Mouse (Mus musculus): ENCODE data around the gene Araf. TPM values are rescaled to one million over a fixed set of nuclear protein-coding genes. Genes with fewer than 3 reads are reported as not detected.

Araf gene
- polyA plus RNA-seq, 1 experiment from 2014 or later: 103 TPM

DNA sequence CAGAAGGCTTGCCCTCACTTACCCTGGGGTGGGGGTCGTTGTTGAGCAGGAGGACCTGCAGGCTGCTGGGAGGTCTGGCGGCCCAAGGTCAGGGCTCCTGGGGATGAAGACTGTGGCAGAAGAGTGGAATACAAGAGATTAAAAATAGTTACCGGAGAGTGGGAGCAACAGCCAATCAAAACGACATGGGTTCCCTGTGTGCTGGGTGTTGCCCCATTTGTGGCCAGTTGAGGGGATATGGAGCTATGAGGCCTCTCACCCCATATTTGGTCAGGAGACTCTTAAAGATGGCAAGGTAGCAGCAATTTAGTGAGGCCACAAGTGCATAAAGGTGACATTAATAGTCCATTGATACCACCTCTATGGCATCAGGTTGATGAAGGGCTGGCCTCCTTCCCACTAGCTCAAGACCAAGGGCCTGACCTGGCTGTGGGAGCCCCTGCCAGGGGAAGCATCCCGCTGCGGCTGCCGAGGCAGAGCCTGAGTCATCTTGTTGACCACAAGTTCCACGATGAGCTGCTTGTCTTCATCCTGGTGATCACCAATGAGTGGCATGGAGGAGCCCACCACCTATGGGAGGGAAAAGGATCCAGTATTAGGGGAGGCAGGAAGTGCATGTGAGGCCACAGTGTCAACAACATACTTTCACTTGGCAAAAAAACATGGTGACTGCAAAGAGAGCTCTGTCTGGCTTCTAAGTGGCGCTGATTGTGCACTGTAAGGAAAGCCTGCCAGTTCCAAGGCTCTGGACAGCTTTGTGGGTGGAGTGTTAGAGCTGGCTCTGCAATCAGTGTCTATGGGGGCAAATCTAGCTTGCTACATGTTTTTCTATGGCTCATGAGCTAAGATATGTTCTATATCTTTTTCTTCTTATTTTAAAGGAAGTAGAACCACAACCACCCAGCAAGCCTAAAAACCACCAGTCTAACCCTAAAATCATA lies 65.8 kb downstream of the Araf start:
- no peak overlapping the region for H3K4me3 ChIP-seq (ENCODE audit: low read length)
- WGBS: 90% methylated on average over 9 of the region's 9 CpGs
- no peak overlapping the region for H3K4me2 ChIP-seq (replicated peaks; ENCODE audit: low read depth, low read length)
- no peaks in the 10 kb centered on the region; the same call in 1 of the 2 replicates for H3K36me3 ChIP-seq (ENCODE audit: control insufficient read depth, insufficient read depth, low read length)
- no peak for ATAC-seq (ENCODE audit: low FRiP score, low TSS enrichment)
- 0 out of 2 replicates have a peak, but pooled peaks cover 7% of the 10 kb centered on the region for H3K4me1 ChIP-seq (ENCODE audit: control insufficient read depth, insufficient read depth, low read length)
- H3K9ac ChIP-seq (ENCODE audit: low read depth, low read length): no peak overlapping the region
- no peaks in the 10 kb centered on the region for H3K9me3 ChIP-seq (ENCODE audit: control insufficient read depth, low read length)
- no peaks in the 10 kb centered on the region for H3K27me3 ChIP-seq (ENCODE audit: control insufficient read depth, insufficient read depth, low read length)
- H3K27ac ChIP-seq (ENCODE audit: low read depth, low read length): no peak overlapping the region

GRCm38 (mm10) chrX:20868091-20868490 lies 70.5 kb downstream of the Araf start:
- WGBS: 64% methylated on average over 4 of the region's 4 CpGs

GRCm38 (mm10) chrX:20869203-20869602 lies 71.6 kb downstream of the Araf start:
- H3K36me3 ChIP-seq (ENCODE audit: control insufficient read depth, insufficient read depth, low read length): no peaks in the 10 kb centered on the region

More at GRCm38 (mm10) chrX:20868091-20868490, 70.5 kb downstream of the Araf start:
- no peak overlapping the region for H3K4me2 ChIP-seq (replicated peaks; ENCODE audit: low read depth, low read length)
- no peaks in the 10 kb centered on the region for H3K27me3 ChIP-seq (ENCODE audit: control insufficient read depth, insufficient read depth, low read length)
- H3K4me3 ChIP-seq (ENCODE audit: low read length): no peak overlapping the region
- no peak overlapping the region for H3K9ac ChIP-seq (ENCODE audit: low read depth, low read length)
- no peaks in the 10 kb centered on the region for H3K36me3 ChIP-seq (ENCODE audit: control insufficient read depth, insufficient read depth, low read length)
- H3K9me3 ChIP-seq (ENCODE audit: control insufficient read depth, low read length): no peaks in the 10 kb centered on the region
- H3K4me1 ChIP-seq (ENCODE audit: control insufficient read depth, insufficient read depth, low read length): no peaks in the 10 kb centered on the region
- H3K27ac ChIP-seq (ENCODE audit: low read depth, low read length): no peak overlapping the region
- no peak for ATAC-seq (ENCODE audit: low FRiP score, low TSS enrichment)

DNA sequence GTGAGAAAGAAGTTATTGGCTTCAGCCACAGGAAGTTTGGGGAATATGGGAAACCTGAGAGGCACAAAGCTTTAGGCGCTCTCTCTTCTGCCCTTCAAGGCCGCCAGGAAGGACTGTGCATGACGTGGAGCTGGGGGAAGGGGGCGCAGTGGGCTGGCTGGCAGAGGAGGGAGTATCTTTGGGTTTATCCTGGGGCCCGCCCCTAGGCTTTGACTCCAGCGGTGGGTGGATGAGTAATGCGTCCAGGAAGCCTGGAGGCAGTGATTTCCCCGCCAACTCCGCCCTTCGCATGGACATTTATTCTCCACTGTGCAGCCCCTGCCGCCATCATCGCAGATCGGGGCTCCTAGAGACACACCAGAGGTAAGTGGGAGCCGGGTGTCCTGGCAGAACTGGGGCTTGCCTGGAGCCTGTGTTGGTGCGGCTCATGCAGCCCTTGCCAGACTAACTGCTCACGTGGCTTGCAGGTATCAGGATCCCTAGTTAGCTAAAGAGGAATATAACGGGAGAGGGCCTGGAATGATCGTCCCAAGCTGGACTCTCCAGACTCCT lies 72.4 kb downstream of the Araf start, which contains the start of gene Timp1:
Gene Timp1, plus strand, starts transcription at position 205 of the 552 bp plus-strand sequence.
- Histone ChIP-seq H3K36me3 (ENCODE audit: control insufficient read depth, insufficient read depth, low read length) (no peaks in the 10 kb centered on the region), H3K9me3 (ENCODE audit: control insufficient read depth, low read length) (no peaks in the 10 kb centered on the region), H3K4me1 (ENCODE audit: control insufficient read depth, insufficient read depth, low read length) (no peaks in the 10 kb centered on the region), H3K27ac (ENCODE audit: low read depth, low read length) (no peak within 1 kb of the TSS), H3K27me3 (ENCODE audit: control insufficient read depth, insufficient read depth, low read length) (no peaks in the 10 kb centered on the region), H3K4me2 (replicated peaks; ENCODE audit: low read depth, low read length) (peak within 1 kb of the TSS; percentile 42), H3K9ac (ENCODE audit: low read depth, low read length) (no peak within 1 kb of the TSS), H3K4me3 (ENCODE audit: low read length) (peak within 1 kb of the TSS; percentile 34; the same call in 1 of the 2 replicates)
- 30% methylated on average over 18 of the region's 18 CpGs for WGBS
- ATAC-seq (ENCODE audit: low FRiP score, low TSS enrichment): peak; percentile 92

More at GRCm38 (mm10) chrX:20869203-20869602, 71.6 kb downstream of the Araf start:
- Histone ChIP-seq H3K4me1 (ENCODE audit: control insufficient read depth, insufficient read depth, low read length) (no peaks in the 10 kb centered on the region), H3K9me3 (ENCODE audit: control insufficient read depth, low read length) (no peaks in the 10 kb centered on the region), H3K9ac (ENCODE audit: low read depth, low read length) (no peak overlapping the region), H3K27ac (ENCODE audit: low read depth, low read length) (no peak overlapping the region), H3K4me3 (ENCODE audit: low read length) (no peak overlapping the region), H3K4me2 (replicated peaks; ENCODE audit: low read depth, low read length) (no peak overlapping the region), H3K27me3 (ENCODE audit: control insufficient read depth, insufficient read depth, low read length) (no peaks in the 10 kb centered on the region)
- ATAC-seq (ENCODE audit: low FRiP score, low TSS enrichment): no peak
- 74% methylated on average over 1 of the region's 1 CpGs for WGBS

DNA sequence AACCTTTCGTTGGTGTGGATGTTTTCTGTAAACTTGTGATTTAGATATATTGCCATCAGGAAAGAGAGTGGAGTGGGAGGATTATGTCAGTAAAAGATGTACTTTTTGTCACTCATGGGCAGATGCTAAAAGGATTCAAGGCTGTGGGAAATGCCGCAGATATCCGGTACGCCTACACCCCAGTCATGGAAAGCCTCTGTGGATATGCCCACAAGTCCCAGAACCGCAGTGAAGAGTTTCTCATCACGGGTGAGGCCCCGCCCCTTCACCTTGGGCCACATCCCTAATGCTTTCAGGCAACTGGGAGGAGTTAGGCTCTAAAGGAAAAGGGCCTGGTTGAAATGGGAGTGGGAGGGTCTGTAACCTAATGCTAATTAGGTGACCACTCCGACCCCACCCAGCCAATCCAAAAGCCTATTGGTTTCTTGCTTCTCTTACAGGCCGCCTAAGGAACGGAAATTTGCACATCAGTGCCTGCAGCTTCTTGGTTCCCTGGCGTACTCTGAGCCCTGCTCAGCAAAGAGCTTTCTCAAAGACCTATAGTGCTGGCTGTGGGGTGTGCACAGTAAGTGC lies 75.4 kb downstream of the Araf start:
- no peaks in the 10 kb centered on the region for H3K27me3 ChIP-seq (ENCODE audit: control insufficient read depth, insufficient read depth, low read length)
- no peaks in the 10 kb centered on the region for H3K9me3 ChIP-seq (ENCODE audit: control insufficient read depth, low read length)
- H3K36me3 ChIP-seq (ENCODE audit: control insufficient read depth, insufficient read depth, low read length): no peaks in the 10 kb centered on the region
- no peak overlapping the region for H3K9ac ChIP-seq (ENCODE audit: low read depth, low read length)
- no peaks in the 10 kb centered on the region for H3K4me1 ChIP-seq (ENCODE audit: control insufficient read depth, insufficient read depth, low read length)
- no peak overlapping the region for H3K27ac ChIP-seq (ENCODE audit: low read depth, low read length)
- 33% methylated on average over 11 of the region's 11 CpGs for WGBS
- ATAC-seq (ENCODE audit: low FRiP score, low TSS enrichment): peak; percentile 32; the same call in 1 of the 2 replicates
- no peak overlapping the region for H3K4me2 ChIP-seq (replicated peaks; ENCODE audit: low read depth, low read length)
- H3K4me3 ChIP-seq (ENCODE audit: low read length): no peak overlapping the region

- Histone ChIP-seq H3K4me2 (replicated peaks; ENCODE audit: low read depth, low read length) (no peak overlapping the region), H3K27ac (ENCODE audit: low read depth, low read length) (no peak overlapping the region), H3K36me3 (ENCODE audit: control insufficient read depth, insufficient read depth, low read length) (no peaks in the 10 kb centered on the region), H3K9ac (ENCODE audit: low read depth, low read length) (no peak overlapping the region), H3K9me3 (ENCODE audit: control insufficient read depth, low read length) (no peaks in the 10 kb centered on the region), H3K4me3 (ENCODE audit: low read length) (no peak overlapping the region), H3K27me3 (ENCODE audit: control insufficient read depth, insufficient read depth, low read length) (no peaks in the 10 kb centered on the region), H3K4me1 (ENCODE audit: control insufficient read depth, insufficient read depth, low read length) (no peaks in the 10 kb centered on the region)
- WGBS: 74% methylated on average over 3 of the region's 3 CpGs
- no peak for ATAC-seq (ENCODE audit: low FRiP score, low TSS enrichment)
Measured at GRCm38 (mm10) chrX:20875241-20875640, 77.6 kb downstream of the Araf start.

GRCm38 (mm10) chrX:20910074-20910473 lies 112.5 kb downstream of the Araf start:
- Histone ChIP-seq H3K27me3 (ENCODE audit: control insufficient read depth, insufficient read depth, low read length) (no peaks in the 10 kb centered on the region), H3K4me2 (replicated peaks; ENCODE audit: low read depth, low read length) (no peak overlapping the region), H3K9ac (ENCODE audit: low read depth, low read length) (no peak overlapping the region), H3K27ac (ENCODE audit: low read depth, low read length) (no peak overlapping the region), H3K36me3 (ENCODE audit: control insufficient read depth, insufficient read depth, low read length) (no peaks in the 10 kb centered on the region), H3K4me1 (ENCODE audit: control insufficient read depth, insufficient read depth, low read length) (no peaks in the 10 kb centered on the region), H3K4me3 (ENCODE audit: low read length) (no peak overlapping the region), H3K9me3 (ENCODE audit: control insufficient read depth, low read length) (no peaks in the 10 kb centered on the region)
- ATAC-seq (ENCODE audit: low FRiP score, low TSS enrichment): no peak
- 48% methylated on average over 3 of the region's 3 CpGs for WGBS

Measured in kidney, embryonic 14.5 days (tissue).